Mouse (Mus musculus): ENCODE data around the gene Wwc2. TPM values are rescaled to one million over a fixed set of nuclear protein-coding genes. Genes with fewer than 3 reads are reported as not detected.

Gene Wwc2
- polyA plus RNA-seq, 1 experiment: 6.4 TPM

DNA sequence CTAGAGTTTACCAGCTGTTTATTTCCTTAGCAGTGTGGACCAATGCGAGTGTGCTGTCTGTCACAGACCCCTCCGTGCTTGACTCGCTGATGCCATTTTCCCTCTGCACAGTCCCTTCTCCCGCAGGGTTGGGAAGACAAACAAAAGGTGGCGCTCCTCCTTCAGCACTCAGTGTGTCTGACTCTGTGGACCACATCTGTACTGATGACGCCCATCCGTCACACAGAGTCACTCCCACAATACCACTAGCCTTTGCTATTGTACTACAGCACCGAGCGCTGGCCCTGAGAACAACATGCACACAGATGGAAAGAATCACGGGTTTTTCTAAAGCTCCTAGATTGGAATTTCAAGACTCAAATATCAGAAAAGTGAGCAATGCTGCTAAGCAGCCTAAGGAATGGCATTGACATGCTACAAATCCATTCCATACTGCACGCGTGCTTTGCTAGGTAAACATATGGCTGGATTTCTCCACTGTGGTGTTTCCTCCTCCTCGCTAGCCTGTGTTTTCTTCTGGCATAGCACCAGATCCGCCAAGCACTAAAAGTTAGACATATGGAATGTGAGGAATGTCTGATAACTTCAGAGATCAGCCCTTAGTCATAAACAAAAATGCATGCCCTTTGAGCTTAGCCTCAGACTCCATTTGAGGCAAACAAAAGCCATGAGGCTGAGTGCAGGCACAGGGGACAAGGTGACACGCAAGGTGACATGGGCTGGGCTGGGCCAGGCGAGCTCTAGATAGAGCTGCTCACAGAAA, 58.5 kb downstream of the Wwc2 start:
- TF ChIP-seq GATA1 (IDR thresholded peaks at IDR 0.05; ENCODE audit: low read length): no peak

DNA sequence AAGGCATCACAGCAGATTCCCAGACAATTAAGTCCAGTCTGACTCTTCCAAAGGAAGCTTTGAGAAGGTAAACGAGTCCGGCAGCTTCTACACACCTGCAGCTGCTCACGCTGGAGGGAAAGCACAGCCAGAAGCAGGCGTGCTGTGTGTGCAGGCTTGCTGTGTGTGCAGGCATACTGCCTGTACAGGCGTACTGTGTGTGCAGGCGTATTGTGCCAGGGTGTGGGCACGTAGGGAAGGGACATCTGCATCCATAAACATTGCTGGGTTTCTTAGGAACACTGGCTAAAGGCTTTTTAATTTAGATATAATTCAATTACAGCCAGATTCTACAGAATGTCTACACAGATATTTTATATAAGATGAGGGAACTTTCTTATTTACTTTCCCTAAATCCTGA, 59.4 kb downstream of the Wwc2 start:
- TF ChIP-seq GATA1 (IDR thresholded peaks at IDR 0.05; ENCODE audit: low read length): no peak

DNA sequence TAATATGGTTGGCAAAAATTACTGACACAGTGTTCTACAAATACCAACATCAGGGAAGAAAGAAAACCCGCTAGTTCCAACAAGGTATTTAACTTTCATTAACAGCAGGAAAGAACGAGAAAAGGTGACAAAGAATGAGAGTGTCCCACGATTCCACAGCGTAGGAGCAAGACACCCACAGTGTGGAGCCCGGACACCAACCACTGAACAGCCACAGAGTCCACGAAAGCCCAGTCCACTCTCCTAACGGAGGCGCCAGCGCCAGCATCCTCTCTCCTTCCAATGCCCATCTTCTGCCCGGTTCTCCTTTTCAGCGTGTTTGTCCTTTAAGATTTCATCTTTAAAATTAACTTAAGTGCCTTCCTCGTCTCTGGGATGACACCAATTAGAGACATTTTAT, 61.1 kb downstream of the Wwc2 start:
- TF ChIP-seq GATA1 (IDR thresholded peaks at IDR 0.05; ENCODE audit: low read length): no peak

DNA sequence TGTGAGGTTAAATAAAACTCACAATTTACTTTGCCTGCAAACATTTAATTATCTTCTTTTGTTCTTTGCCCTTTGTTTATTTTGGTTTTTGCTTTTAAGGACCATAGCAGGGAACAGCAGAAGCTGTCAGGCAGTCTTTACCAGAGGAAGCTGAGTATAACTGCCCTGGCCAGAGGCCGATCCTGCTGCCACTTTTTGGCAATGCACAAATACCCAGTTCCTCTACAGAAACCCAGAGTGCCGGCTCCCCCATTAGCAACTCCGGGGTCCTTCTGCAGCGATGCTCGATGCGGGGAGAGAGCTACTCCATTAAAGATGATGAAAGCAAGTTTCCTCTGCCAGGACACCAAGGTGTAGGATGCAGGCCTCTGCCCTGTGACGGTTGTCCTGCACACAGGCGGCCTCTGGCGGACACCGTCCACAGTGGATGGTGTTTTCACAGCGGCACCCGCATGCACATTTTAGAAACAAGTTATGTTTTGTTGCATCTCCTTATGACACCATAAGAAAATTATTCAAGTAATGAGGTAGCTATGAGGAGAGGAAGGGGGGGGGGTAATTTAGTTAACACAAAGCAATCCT, 62.0 kb downstream of the Wwc2 start:
- TF ChIP-seq GATA1 (IDR thresholded peaks at IDR 0.05; ENCODE audit: low read length): no peak

DNA sequence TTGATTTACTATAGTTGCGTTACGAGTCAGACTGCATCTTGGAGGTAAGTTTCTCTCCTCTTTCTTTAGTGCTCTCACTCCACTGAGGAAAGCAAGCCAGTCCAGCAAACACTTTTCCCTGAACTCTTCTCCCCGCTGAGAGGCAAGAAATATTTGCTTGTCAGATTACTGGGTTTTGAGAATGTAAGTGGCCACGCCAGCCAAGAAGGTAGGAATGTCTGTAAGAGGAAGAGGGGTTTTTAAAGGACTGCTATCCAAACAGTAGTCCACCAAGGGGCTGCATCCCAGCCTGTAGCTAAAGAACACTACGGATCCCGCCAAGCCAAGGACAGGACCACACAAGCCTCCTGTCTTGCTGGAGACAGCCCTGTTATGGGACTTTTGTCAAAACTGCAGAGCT, 65.8 kb downstream of the Wwc2 start:
- no peak for TF ChIP-seq GATA1 (IDR thresholded peaks at IDR 0.05; ENCODE audit: low read length)

DNA sequence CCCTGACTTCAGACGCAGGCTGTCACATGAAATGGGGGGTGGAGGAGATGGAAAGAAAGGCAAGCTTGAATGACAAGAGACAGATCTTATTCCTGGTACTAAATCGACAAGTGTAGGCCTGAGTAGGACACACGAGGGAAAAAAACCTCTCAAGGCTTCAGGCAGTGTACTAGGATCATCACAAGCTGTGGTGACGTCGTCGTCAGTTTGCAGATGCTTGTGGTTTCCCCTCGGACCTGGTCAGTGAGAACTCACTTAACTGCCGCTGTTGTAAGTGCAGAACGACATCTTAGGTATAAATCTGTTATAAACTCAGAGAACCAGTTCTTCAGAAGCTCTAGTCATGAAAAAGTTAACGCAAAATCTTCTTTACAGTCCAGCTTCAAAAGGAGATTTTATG, 67.9 kb downstream of the Wwc2 start:
- no peak for TF ChIP-seq GATA1 (IDR thresholded peaks at IDR 0.05; ENCODE audit: low read length)

DNA sequence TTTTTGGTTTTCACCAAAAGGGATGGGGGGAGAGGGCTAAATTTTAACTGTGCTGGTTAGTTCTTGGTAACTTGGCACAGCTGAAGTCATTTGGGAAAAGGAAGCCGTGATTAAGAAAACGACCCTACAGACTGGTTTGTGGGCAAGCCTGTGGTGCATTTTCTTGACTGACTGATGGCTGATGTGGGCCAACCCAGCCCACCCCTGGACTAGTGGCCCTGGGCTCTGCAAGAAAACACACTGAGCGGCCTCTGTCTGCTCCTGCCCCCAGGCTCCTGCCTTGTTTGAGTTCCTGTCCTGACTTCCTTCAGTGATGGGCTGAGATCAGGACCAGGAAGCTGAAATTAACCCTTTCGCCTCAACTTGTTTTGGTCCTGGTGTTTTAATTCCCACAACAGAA, 68.7 kb downstream of the Wwc2 start:
- TF ChIP-seq GATA1 (IDR thresholded peaks at IDR 0.05; ENCODE audit: low read length): no peak

DNA sequence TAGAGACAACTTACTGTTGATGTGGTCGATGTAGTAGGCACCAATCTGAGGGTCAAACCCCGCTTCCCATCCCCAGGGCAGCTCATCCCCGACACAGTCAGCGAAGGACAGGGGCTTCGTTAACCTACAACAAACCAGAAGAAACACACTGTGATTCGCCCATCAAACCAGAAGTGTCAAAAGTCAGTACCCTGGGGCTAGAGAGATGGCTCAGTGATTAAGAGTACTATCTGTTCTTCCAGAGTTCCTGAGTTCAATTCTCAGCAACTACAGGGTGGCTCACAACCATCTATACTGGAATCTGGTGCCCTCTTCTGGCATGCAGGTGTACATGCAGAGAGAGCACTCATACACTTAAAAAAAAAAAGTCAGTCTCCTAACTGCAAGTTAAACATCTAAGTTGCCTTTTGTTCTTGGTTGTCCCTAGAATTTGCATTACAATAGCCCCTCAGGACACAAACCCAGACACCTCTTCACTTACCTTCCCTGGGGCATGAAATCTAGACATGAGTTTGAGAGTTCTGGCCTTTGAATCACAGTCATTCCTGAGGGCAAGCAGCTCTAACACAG, 70.1 kb downstream of the Wwc2 start:
- TF ChIP-seq GATA1 (IDR thresholded peaks at IDR 0.05; ENCODE audit: low read length): no peak

DNA sequence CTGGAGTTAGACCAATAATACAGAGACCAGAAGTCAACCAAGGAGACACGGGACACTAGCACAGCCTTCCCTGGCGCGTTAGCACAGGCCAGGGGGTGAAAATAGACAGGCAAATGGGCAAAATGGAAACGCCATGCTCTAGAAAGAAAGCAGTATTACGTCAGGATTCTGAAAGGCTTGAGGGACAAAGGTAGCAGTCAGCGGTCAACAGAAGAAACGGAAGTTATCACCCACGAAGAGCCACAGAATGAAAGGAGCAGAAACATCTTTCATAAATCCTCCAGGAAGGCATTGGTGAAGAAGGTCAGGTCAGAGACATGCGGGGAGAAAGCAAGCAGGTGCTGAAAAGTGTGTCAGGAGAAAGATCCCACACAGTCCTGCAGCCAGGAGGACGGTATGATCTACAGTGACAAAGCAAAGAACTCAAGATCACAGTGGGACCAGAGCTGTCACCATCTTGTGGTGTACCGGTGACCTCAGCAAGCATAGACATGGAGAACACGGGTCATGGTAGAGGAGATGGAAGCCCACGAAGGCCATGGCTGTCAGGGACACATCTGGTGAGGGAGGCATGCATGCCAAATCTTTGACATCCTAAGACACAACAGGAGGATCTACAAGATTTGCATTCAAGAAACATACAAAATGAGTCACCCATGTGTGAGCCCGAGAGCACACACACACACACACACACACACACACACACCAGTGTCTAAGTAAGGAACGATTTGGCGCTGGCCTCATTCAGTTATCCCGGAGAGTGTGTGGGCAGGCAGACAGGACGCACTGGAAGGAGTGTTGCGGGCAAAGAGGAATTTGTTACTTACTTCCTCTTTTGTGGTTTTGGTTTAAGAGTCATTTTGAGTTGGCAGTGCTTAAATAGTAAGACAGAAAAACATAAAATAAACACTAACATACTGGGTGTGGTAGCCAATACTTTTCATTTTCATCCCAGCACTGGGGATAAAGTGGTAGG, 73.4 kb downstream of the Wwc2 start:
- TF ChIP-seq GATA1 (IDR thresholded peaks at IDR 0.05; ENCODE audit: low read length): no peak

DNA sequence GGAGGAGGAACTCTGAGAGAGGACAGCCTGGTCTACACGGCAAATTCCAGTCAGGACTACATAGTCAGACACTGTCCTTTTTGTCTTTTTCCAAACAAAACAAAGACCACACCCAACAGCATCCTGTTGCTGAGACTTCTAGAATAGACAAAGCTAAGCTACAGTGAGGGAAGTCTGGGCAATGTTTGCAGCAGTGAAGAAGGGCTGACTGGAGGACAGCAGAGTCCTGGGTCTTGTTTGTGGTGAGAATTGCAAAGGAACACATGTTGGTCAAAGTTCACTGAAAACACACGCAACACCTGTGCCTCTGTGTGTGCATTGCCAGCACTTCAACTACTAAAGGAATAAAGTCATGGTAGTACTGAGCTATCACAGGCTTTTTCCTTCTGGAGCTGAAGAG, 75.2 kb downstream of the Wwc2 start:
- no peak for TF ChIP-seq GATA1 (IDR thresholded peaks at IDR 0.05; ENCODE audit: low read length)

DNA sequence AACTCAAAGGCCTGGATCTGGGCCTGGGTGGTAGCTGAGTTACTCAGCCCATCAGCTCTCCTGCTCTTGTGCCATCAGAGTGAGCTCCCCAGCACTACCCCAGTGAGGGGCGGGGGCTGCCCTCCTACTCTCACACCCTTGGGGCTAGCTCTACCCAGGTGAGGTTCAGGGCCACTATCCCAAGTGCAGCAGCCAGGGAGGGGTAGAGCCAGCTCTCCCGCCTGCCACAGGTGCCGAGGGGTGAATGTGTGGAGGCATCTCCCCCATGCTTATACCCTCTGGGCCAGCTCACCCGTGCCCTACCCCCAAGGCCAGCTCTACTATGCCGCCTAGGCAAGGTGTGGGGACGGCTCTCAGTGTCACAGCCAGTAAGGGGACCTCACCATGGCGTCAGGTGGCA, 75.8 kb downstream of the Wwc2 start:
- TF ChIP-seq GATA1 (IDR thresholded peaks at IDR 0.05; ENCODE audit: low read length): no peak

DNA sequence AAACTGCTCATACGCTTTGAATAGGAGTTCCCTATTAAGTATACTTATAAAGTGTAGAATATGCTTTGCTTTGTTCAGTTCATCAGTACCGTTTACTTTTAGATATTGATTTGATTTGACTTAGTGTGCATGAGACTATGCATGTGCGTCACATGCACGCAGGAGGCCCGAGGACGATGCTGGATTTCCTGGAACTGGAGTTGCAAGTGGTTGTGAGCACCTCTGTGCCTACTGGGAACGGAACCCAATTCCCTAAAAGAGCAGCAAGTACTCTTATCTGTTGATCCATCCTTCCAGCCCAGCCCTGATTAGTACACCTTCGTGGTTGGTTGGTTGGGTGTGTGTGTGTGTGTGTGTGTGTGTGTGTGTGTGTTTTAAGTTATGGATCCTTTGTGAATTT, 76.6 kb downstream of the Wwc2 start:
- no peak for TF ChIP-seq GATA1 (IDR thresholded peaks at IDR 0.05; ENCODE audit: low read length)

DNA sequence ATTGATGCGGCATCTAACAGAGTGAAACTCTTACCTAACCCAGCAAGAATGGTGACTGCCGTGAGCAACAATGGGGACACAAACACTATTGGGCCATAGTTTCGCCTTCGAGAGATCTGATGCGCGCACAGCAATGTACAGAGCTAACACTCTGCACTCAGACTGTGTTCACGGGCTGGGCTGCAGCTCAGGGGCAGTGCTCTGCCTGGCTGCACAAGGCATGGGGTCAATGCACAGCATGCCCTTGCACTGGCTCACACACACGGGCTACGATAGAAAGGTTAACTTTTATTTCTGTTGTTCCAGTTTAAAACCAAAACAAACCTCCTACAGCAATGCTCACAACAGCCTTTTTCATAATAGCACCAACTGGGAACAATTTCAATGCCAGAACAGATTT, 77.1 kb downstream of the Wwc2 start:
- TF ChIP-seq GATA1 (IDR thresholded peaks at IDR 0.05; ENCODE audit: low read length): no peak

DNA sequence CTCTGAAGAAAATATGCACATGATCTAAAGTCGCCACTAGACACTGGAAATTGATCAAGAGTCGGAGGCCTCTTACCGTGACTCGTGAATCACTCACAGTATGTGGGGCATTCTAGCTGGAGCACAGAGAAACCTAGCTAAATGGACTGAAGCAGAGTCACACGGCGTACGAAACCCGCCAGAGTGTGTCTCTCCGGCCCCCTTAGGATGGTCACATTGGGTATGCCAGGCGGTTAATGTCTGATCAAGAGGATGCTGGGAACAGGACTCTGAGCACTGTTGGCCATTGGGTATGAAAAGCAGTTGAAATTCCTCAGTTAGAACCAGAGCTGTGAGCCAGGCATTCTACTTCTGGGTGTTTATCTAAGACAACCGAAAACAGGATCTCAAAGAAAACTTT, 81.0 kb downstream of the Wwc2 start:
- no peak for TF ChIP-seq GATA1 (IDR thresholded peaks at IDR 0.05; ENCODE audit: low read length)

DNA sequence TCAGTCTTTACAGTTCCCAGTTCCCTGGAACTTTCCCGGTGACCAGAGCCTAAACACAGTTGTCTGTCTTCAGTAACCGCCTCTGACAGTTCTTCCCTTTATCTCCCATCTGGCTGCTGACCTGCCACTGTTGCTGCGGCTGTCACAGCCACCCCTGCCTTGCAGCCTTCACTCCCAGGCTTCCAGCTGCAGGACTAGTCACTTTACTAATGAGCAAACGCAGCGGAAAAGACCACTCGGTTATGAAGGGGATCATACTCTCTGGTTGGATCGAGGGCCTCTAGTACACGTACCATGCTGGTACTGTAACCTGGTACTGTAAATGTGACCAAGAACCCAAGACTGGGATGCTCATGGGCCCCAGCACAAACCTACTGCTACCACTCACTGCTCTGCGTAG, 83.7 kb downstream of the Wwc2 start:
- TF ChIP-seq GATA1 (IDR thresholded peaks at IDR 0.05; ENCODE audit: low read length): no peak

DNA sequence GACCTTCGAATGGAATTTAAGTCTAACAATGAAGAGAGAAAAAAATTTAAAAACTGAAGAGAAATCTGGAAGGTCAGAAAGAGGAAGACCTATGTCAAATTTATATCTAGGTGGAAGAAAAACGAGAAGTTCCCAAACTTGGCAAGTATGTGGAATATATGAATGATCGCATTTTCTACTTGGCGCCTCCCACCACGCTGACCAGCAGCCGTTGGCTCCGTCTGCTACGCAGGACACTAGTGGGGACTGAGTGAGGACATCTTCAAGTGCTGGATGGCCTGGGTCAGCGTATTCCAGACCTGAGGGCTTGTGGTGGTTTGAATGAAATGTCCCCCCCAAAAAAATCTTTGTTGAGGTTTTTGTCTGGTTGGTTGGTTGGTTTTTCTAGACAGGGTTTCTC, 84.6 kb downstream of the Wwc2 start:
- no peak for TF ChIP-seq GATA1 (IDR thresholded peaks at IDR 0.05; ENCODE audit: low read length)
